Mouse (Mus musculus): ENCODE results near the gene Ep400.

Gene Ep400

DNA sequence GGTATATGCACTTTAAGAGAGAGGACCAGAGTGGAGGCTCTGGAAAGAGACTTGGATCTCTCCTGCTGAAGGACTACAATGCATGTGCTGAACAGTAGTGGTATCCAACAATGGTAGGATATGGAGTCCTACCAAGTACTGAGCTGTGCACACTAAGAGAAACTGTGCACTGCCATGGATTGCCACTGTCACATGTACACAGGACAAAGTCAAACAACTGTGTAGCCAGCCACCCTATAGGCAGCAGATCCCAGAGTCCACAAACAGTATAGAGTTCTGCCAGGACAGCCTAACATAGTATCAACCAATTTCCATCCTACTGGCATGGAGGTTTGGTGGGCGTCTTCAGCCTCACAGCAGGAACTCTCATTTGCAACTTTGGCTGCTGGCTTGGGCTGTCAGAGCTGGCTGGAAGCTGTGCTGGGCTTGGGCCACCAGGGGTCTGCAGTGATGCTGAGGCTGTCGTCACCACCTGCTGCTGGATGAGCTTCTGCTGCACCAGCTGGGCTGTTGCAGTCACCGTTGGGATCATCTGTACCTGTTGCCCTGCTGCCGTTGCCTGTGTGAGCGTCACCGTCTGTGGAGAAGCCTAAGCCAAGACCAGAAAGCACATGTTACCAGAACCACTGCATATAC is 104.9 kb downstream of the Ep400 start:
- DNase-seq (ENCODE audit: low read depth) = no peak

DNA sequence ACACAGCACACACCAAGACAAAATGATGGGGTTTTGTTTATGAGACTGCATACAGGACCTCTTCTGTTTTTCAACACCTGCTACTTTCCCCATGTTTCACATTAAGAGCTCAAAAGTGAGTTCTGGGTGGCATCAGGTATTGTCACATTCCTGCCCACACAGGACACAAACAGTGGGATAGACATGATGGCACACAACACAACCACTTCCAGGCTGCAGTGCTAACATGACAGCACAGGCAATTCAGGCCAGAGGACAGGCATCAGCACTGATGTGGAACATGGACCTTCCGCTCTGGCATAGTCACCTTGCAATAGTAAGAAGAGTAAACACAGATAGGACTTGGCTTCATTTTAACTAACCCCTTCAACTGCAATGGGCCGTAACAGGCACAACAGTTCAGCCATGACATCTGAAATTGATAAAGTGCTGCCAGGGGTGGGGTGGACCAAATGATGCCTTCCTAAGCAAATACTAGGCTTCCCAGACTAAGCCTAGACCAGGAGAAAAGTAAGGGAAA is 105.7 kb downstream of the Ep400 start:
- DNase-seq (ENCODE audit: low read depth) = no peak

DNA sequence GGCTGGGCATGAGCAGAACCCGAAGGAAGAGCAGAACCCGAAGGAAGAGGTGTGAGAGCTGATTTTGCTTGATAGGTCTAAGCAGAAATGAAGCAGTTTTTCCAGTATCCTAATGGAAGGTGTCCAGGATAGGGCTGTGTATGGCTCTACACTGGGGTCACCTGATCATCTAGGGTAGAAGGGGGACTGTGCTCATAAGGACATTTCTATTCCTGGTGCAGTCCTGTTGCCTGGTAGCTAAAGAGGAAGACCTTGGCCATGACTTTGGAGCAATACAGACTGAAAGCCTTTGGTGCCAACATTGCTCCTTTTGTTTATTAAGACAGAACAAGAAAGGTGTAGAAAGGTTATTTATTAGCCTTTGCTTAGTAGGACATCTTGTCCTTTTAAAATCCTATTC is 106.5 kb downstream of the Ep400 start:
- no peak for DNase-seq (ENCODE audit: low read depth)

DNA sequence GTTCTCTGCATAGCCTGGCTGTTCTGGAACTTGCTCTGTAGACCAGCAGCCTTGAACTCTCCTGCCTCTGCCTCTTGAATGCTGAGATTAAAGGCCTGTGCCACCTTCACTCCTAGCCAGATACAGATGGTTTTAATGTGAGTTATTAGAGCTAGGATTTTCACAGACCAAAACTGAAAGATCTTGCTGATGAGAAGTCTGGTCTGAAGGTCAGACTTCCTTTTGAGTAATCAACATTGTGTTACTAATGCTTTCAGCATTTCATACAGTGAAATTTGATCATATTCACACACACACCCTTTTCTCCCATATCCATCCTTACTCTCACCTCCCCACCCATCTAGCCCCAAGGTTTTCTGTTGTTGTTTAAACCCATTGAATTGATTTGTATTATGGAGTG is 110.8 kb downstream of the Ep400 start:
- no peak for DNase-seq (ENCODE audit: low read depth)

DNA sequence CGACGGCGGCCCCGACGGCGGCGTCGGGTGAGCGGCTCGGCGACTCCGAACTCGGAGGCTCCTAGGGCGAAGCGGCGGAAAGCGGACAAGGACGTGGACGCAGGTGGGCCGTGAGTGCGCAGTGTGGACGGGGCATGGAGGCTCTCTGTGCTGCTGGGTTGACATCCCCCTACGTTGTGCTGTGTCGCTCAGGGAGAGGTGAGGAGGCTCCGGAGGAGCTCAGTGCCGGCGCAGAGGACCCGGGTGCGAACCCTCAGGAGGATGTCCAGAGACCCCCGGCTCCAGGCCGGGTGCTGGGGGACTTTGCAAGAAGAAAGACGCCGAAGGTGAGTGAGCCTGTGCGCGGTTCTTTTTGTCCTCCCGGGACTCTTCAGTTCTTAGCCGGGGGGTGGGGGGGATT is 116.8 kb downstream of the Ep400 start:
- no peak for DNase-seq (ENCODE audit: low read depth)

DNA sequence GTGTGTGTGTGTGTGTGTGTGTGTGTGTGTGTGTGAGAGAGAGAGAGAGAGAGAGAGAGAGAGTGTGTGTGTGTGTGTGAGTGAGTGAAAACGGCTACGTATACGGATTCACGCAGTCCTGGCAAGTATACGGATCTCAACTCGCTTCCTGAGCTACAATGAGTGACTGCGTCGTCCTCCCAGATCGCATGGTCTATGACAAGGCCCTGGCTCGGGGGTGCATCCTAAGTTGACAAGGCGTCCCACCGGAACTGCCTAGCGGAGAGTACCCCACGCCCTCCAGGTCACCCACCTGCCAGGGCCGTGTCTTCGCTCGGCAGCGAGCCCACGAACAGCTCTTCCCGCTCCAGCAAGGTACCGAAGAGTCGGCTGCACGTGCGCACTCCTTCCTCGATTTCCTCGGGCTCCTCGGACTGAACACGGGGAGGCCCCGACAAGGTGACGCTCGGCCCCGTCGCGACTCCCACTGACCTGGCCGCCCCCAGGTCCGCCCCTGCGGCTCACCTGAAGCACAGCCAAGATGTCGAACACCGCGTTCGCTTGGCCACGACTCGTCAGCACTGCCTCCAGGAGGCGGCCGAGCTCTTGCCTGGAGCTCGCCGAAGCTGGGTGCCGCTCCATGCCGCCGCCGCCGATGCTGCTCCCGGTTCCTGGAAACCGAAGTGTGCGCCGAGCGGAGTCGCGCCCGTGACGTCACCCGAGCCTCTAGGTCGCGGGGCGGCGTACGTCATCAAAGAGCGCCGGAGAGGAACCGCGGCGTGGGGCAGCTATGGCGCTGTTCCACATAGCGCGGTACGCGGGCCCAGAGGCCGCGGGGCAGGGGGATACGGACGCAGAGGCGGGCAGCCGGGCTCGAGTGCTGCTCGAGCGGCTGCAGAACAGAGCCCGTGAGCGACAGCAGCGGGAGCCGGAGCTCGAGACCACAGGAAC is 117.5 kb downstream of the Ep400 start, which contains the start of the genes Noc4l and Ddx51:
Gene Noc4l, minus strand, starts transcription at position 699 of the 930 bp plus-strand sequence.
Gene Ddx51, plus strand, starts transcription at position 733 of the 930 bp plus-strand sequence.
- peak; percentile 97 for DNase-seq (ENCODE audit: low read depth)

DNA sequence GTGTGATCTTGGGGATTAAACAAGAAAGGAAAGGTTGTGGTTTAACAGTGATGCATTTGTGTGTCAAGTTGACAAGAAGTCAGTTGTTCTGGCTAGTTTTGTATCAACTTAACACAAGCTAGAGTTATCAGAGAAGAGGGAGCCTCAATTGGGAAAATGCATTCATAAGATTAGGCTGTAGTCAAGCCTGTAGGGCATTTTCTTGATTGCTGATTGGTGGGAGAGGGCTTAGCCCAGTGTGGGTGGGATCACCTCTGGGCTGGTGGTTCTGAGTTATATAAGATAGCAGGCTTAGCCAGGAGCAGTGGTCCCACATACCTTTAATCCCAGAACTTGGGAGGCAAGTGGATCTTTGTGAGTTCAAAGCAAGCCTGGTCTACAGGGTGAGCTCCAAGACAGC is 124.1 kb downstream of the Ep400 start:
- no peak for DNase-seq (ENCODE audit: low read depth)

DNA sequence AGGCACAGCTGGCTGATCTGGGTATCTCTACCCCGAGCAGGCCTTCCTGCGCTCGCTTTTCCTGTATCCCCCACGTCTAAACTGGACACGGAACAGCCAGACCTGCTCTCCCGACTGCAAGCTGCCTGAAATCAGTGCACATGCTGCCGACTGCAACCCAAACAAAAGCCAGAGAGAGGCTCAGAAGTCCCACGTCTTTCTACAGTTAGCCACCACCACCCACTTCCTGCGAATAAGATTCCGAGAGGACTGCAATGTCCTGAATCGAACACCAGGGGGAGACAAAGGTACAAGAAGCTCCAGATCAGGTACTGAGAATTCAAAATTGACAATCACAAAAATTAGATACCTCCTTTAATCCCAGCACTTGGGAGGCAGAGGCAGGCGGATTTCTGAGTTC is 131.1 kb downstream of the Ep400 start:
- peak; percentile 93 for DNase-seq (ENCODE audit: low read depth)

DNA sequence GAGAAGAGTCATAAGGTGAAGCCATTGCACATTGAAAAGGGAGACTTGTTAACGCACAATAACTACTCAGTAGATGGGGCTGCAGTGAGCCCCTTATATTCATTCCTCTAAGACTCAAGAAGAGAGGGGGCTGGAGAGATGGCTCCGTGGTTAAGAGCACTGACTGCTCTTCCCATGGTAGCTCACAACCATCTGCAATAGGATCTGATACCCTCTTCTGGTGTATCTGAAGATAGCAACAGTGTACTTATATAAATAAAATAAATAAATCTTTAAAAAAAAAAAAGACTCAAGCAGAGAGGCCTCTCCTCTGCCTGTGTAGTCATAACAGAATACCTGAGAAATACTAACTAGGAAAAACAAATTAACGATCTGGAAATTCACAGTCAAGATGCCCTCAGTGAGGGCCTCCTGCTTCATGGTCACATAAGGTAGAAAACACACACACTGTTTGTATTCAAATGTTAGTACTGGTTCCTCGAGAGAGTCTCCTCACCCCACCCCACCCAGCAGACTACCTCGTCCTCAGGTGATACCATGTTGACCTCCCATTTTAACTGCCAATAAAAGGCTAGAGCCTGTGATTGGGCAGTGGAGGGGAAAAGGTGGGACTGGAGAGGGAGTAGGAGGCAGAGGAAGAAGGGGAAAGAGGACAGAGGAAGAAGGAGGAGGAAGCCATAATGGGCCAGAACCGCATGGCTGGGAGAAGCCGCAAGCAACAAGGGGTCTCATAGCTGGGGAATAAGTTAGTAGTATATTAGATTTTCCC is 132.0 kb downstream of the Ep400 start:
- no peak for DNase-seq (ENCODE audit: low read depth)

DNA sequence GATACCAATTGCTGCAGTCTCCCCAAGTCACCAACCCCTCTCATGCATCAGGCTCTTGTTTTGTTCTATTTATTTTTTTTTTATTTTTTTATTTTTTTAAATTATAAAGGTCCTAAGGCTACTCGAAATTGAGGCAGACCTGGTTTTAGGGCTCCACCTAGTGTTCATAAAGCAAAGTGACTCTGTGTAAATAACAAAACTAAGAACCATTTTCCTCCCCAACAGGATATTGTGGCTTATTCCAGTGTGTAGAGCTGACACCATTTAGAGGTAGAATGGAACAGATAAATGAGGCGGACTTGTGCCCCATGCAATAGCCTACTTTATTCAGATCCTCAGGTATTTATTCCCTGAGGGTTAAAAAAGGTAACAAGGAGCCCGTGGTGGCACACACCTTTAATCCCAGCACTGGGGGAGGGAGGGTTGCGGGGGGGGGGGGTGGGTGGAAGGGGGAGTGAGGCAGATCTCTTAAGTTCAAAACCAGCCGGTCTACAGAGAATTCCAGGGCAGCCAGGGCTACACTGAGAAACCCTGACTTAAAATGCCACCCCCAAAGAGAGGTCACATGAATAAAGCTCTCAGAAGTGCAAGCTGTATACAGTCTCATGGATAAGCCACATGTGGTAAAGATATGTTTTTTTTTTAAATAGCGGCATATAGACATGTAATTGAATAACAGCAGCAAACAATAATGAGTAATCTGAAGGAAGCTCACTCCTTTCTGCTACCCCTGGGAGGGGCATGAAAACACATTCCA is 134.4 kb downstream of the Ep400 start:
- peak; percentile 83 for DNase-seq (ENCODE audit: low read depth)

DNA sequence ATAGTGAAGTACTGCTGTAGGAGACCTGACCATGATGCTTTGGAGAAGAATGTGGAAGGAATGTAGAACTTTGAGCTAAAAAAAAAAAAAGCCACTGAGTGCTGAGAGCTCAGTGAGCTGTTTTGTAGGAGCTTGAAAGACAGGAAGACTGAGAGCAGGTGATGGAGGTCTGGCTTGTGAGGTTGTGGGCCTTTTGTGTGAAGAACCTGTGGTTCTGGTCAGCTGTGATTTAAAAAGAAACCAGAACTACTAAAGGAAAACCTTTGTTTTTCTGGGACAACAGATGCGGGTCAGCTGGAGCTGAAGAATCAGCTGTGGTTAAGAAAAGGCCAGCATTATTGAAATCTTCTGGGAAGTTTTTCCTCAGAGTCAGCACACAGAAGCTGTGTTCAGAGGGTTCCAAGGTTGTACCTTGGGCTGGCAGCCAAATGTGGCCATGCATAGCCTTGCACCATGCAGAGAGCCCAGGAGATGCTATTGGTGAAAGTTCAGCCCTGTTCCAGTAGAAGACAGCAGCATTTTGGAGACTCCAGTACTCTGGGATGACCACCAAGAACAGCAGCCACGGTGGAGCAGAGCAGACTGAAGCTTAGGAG is 140.9 kb downstream of the Ep400 start:
- no peak for DNase-seq (ENCODE audit: low read depth)

DNA sequence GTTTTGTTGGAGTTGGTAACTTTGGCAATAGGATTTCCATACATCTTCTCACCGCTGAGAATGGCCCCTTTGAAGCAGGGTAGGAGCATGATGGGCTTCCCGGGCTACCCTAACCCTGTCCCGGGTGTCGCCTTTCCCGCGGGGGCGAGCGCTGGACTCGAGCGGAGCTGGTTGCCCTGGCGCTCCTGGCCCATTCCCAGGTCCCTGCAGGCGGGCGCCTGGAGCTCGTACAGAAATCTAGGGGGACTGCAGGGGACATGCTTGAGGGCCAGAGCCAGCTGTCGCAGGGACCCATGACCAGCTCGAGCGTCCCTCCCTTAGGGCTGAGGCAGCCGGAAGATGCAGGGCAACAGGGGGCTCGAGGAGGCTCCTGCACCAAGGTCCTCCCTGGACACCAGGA is 142.4 kb downstream of the Ep400 start:
- DNase-seq (ENCODE audit: low read depth) = no peak

DNA sequence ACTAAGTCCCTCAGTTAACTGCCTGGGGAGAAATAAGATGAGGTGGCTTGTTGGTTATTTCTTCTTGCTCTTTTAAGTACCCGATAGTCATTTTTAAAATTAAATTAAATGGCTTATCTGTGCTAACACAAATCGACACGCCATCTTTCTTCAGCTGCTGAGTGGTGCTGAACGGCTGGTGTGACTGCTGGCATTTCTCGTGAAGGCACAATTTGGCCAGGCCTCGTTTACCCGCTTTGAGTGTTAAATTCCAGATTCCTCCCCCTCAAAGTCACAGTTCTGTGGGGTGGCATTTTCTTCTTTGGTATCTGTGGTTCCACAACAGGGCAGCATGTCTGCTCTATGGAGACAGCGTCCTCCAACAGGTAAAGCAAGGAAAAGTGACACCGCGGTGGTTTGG is 143.2 kb downstream of the Ep400 start:
- DNase-seq (ENCODE audit: low read depth) = no peak

DNA sequence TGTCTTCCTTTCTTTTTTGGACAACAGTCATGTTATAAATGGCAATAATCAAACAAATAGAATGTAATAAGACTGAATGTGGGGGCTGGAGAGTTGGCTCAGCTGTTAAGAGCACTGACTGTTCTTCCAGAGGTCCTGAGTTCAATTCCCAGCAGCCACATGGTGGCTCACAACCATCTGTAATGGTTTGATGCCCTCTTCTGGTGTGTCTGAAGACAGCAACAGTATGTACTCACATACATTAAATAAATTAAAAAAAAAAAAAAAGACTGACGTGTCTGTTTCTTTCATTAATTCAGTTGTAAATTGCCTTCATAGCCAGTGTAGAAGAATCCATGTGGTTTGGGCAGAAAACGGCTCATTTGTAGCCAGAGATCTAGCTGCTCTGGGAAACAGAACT is 146.2 kb downstream of the Ep400 start:
- no peak for DNase-seq (ENCODE audit: low read depth)

DNA sequence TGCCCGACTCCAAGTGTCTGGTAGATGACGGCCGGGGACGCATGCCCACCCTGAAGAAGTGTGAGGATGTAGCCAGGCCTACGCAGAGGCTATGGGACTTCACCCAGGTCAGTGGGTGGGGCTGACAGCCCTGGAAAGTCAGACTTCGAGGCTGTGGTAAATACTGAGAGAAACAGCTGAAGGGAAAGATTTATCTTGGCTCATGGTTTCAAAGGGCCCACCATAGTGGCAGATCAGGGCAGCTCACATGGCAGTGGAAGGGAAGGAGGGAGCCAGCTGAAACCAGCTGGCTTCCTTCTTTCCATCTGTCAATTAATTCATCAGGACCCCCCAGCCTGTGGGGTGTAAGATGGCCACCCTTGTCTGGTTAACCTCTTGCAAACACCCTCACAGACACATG is 151.3 kb downstream of the Ep400 start:
- DNase-seq (ENCODE audit: low read depth) = no peak
